Mouse (Mus musculus) G1E-ER4 (cell line): ENCODE data around the gene Csnk1d. TPM values are rescaled to one million over a fixed set of nuclear protein-coding genes. Genes with fewer than 3 reads are reported as not detected.

Experiments used
- GATA1 ChIP-seq: IDR thresholded peaks from one replicate; pipeline ENCODE4 v1.8.0; 2012; ENCODE audit warnings: low read length, inconsistent platforms
- polyA plus RNA-seq: library from polyadenylated mRNA; stranded (reverse); fragments of >175 nt; gene quantifications from 2 replicates; pipeline ENCODE4 v1.2.3, GENCODE M21; 2012

The Csnk1d gene
- 195 and 204 TPM in 2 replicates for polyA plus RNA-seq

GRCm38 (mm10) chr11:120990951-120991526 lies at the start of gene Csnk1d:
Gene Csnk1d, minus strand, starts transcription at chr11:120991330.
- TF ChIP-seq GATA1: no peak

- TF ChIP-seq GATA1: no peak
Observed at GRCm38 (mm10) chr11:121039302-121039701, 48.2 kb upstream of the Csnk1d start, which contains the start of gene Cd7. Gene Cd7, minus strand, starts transcription at chr11:121039418.

GRCm38 (mm10) chr11:121038366-121039240 lies 47.5 kb upstream of the Csnk1d start:
- TF ChIP-seq GATA1: no peak

GRCm38 (mm10) chr11:121033118-121033517 lies 42.0 kb upstream of the Csnk1d start:
- no peak for TF ChIP-seq GATA1

GRCm38 (mm10) chr11:121027259-121027658 lies 36.1 kb upstream of the Csnk1d start:
- no peak for TF ChIP-seq GATA1

- no peak for TF ChIP-seq GATA1
Observed at GRCm38 (mm10) chr11:121024163-121024562, 33.0 kb upstream of the Csnk1d start.

GRCm38 (mm10) chr11:121019501-121019900 lies 28.4 kb upstream of the Csnk1d start:
- TF ChIP-seq GATA1: no peak

GRCm38 (mm10) chr11:121017703-121018102 lies 26.6 kb upstream of the Csnk1d start:
- no peak for TF ChIP-seq GATA1

- no peak for TF ChIP-seq GATA1
Observed at GRCm38 (mm10) chr11:121015472-121015871, 24.3 kb upstream of the Csnk1d start.

- TF ChIP-seq GATA1: no peak
Observed at GRCm38 (mm10) chr11:121014896-121015300, 23.8 kb upstream of the Csnk1d start.

- no peak for TF ChIP-seq GATA1
Observed at GRCm38 (mm10) chr11:121013656-121014055, 22.5 kb upstream of the Csnk1d start.

- TF ChIP-seq GATA1: no peak
Observed at GRCm38 (mm10) chr11:121010044-121010755, 19.1 kb upstream of the Csnk1d start.

- no peak for TF ChIP-seq GATA1
Observed at GRCm38 (mm10) chr11:121006184-121006583, 15.1 kb upstream of the Csnk1d start.

- TF ChIP-seq GATA1: no peak
Observed at GRCm38 (mm10) chr11:121004281-121004680, 13.2 kb upstream of the Csnk1d start.

GRCm38 (mm10) chr11:121001966-121002365 lies 10.8 kb upstream of the Csnk1d start:
- TF ChIP-seq GATA1: no peak

- TF ChIP-seq GATA1: no peak
Observed at GRCm38 (mm10) chr11:120994741-120995140, 3.6 kb upstream of the Csnk1d start.
